Mouse (Mus musculus): ENCODE measurements around the gene Mpp3. TPM values are rescaled to one million over a fixed set of nuclear protein-coding genes. Genes with fewer than 3 reads are reported as not detected.

The Mpp3 gene
- total RNA-seq, 2 experiments from 2014 or later: 6.2 to 7.4 TPM

Other genes with a start within 250 kb of the Mpp3 start
- 1 to 10 TPM; 6.6 to 6.8 TPM for gene Etv4, start 243.1 kb downstream of the Mpp3 start, total RNA-seq (2021)
- gene Meox1, start 134.1 kb downstream of the Mpp3 start, total RNA-seq (2021): 10 to 100 TPM; 17.3 to 19.1 TPM
- 1 to 10 TPM; 7.5 to 8.2 TPM for gene Sost, start 61.4 kb downstream of the Mpp3 start, total RNA-seq (2021)
- not detected for gene Cfap97d1, start 44.2 kb downstream of the Mpp3 start, total RNA-seq (2021)
- gene Dusp3, start 41.4 kb downstream of the Mpp3 start, total RNA-seq (2021): 100 to 1,000 TPM; 149 to 162 TPM
- 10 to 100 TPM; 32.3 to 36.2 TPM for gene Cd300lg, start 13.0 kb upstream of the Mpp3 start, total RNA-seq (2021)
- 1 to 10 TPM; 6.1 to 7.3 TPM for gene Mpp2, start 60.1 kb upstream of the Mpp3 start, total RNA-seq (2021)
- gene Ppy, start 72.9 kb upstream of the Mpp3 start, total RNA-seq (2021): not detected
- not detected for gene Pyy, start 79.4 kb upstream of the Mpp3 start, total RNA-seq (2021)
- not detected for gene Nags, start 117.1 kb upstream of the Mpp3 start, total RNA-seq (2021)
- gene Tmem101, start 127.9 kb upstream of the Mpp3 start, total RNA-seq (2021): 10 to 100 TPM; 15.0 to 15.4 TPM
- 10 to 100 TPM; 71.3 to 75.3 TPM for gene Lsm12, start 156.8 kb upstream of the Mpp3 start, total RNA-seq (2021)
- 10 to 100 TPM; 29.9 to 32.6 TPM for gene G6pc3, start 161.2 kb upstream of the Mpp3 start, total RNA-seq (2021)
- 10 to 100 TPM; 90.7 to 91.4 TPM for gene Hdac5, start 201.7 kb upstream of the Mpp3 start, total RNA-seq (2021)
- gene BC030867, start 220.4 kb upstream of the Mpp3 start, total RNA-seq (2021): 1 to 10 TPM; 5.3 TPM
- under 1 TPM; 0.33 to 0.41 TPM for gene Asb16, start 240.3 kb upstream of the Mpp3 start, total RNA-seq (2021)